Mouse (Mus musculus): ENCODE data around the gene Fli1. TPM values are rescaled to one million over a fixed set of nuclear protein-coding genes. Genes with fewer than 3 reads are reported as not detected.
A peak's percentile ranks its signal among the peaks of the same experiment; 100 is the strongest.

Gene Fli1
- polyA plus RNA-seq, 1 experiment from 2014 or later, result 24.1 TPM

GRCm38 (mm10) chr9:32494891-32495642, 47.6 kb downstream of the Fli1 start:
- Histone ChIP-seq H3K4me3 (no peak overlapping the region), H3K9me3 (no peaks in the 10 kb centered on the region), H3K4me2 (no peak overlapping the region), H3K4me1 (peaks cover 31% of the 10 kb centered on the region), H3K36me3 (no peaks in the 10 kb centered on the region), H3K27me3 (no peaks in the 10 kb centered on the region), H3K9ac (no peak overlapping the region), H3K27ac (peak overlapping the region; percentile 62)
- no peak for ATAC-seq (ENCODE audit: insufficient number of reproducible peaks, insufficient read depth, low FRiP score, low TSS enrichment, low read depth)
- 12% methylated on average over 7 of the region's 8 CpGs for WGBS

DNA sequence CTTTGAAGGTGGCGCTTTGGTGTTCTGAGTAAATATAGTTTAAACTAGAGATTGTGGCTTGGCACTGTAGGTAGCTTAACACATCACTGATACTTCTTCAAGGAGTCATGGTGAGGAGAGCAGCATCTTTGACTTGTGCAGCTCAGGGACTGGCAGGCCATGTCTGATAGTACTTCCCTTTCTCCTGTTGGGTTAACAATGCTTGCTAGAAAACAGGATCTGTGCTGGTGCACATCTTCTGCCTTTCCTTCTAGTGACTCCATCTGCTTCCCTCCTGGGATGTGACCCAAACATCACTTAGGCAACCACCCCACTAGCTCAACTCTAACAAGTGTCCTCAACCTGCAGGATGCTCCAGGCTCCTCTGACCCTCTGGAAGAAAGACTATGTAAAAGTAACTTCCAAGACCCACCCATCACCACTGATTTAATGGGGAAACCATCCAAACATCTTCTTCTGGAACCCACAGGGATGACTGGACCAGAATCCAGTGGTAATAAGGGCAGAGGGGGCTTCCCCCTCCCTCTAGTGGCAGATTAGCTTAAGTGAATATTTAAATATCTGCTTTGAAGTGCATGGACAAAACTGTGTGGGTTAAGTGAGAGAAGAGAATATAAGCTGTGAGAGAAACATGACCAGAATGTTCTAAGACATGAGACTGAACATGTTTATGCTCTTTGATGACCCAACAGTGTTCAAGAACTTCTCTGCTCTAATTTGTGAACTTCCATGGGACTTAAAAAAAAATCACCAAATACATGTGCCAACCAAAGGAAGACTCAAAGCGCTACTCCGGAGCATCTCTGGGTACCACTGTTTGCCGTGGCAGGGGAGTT, 48.9 kb downstream of the Fli1 start:
- H3K4me1 ChIP-seq, result peaks cover 28% of the 10 kb centered on the region
- H3K9ac ChIP-seq, result no peak overlapping the region
- H3K9me3 ChIP-seq, result no peaks in the 10 kb centered on the region
- no peak overlapping the region for H3K4me2 ChIP-seq
- ATAC-seq (ENCODE audit: insufficient number of reproducible peaks, insufficient read depth, low FRiP score, low TSS enrichment, low read depth), result no peak
- no peak overlapping the region; the same call in 1 of the 2 replicates for H3K27ac ChIP-seq
- WGBS, result 71% methylated on average over 4 of the region's 4 CpGs
- no peaks in the 10 kb centered on the region for H3K27me3 ChIP-seq
- no peak overlapping the region for H3K4me3 ChIP-seq
- no peaks in the 10 kb centered on the region for H3K36me3 ChIP-seq

GRCm38 (mm10) chr9:32492753-32493152, 49.9 kb downstream of the Fli1 start:
- Histone ChIP-seq H3K9ac (no peak overlapping the region), H3K9me3 (no peaks in the 10 kb centered on the region), H3K27ac (no peak overlapping the region), H3K27me3 (no peaks in the 10 kb centered on the region), H3K4me3 (no peak overlapping the region), H3K36me3 (no peaks in the 10 kb centered on the region), H3K4me1 (peaks cover 28% of the 10 kb centered on the region), H3K4me2 (no peak overlapping the region)
- WGBS, result 78% methylated on average over 2 of the region's 2 CpGs
- no peak for ATAC-seq (ENCODE audit: insufficient number of reproducible peaks, insufficient read depth, low FRiP score, low TSS enrichment, low read depth)

- Histone ChIP-seq H3K9me3 (no peaks in the 10 kb centered on the region), H3K4me3 (no peak overlapping the region), H3K9ac (no peak overlapping the region), H3K4me1 (peaks cover 26% of the 10 kb centered on the region), H3K27me3 (no peaks in the 10 kb centered on the region), H3K36me3 (no peaks in the 10 kb centered on the region), H3K27ac (no peak overlapping the region), H3K4me2 (no peak overlapping the region)
- 88% methylated on average over 2 of the region's 2 CpGs for WGBS
- no peak for ATAC-seq (ENCODE audit: insufficient number of reproducible peaks, insufficient read depth, low FRiP score, low TSS enrichment, low read depth)
Measured at GRCm38 (mm10) chr9:32491484-32491883, 51.2 kb downstream of the Fli1 start.

- Histone ChIP-seq H3K4me2 (no peak overlapping the region), H3K27me3 (no peaks in the 10 kb centered on the region), H3K9ac (no peak overlapping the region), H3K36me3 (no peaks in the 10 kb centered on the region), H3K9me3 (no peaks in the 10 kb centered on the region), H3K27ac (no peak overlapping the region), H3K4me3 (no peak overlapping the region), H3K4me1 (peaks cover 11% of the 10 kb centered on the region)
- WGBS, result 62% methylated on average over 4 of the region's 4 CpGs
- ATAC-seq (ENCODE audit: insufficient number of reproducible peaks, insufficient read depth, low FRiP score, low TSS enrichment, low read depth), result no peak
Measured at GRCm38 (mm10) chr9:32489794-32490358, 52.8 kb downstream of the Fli1 start.

DNA sequence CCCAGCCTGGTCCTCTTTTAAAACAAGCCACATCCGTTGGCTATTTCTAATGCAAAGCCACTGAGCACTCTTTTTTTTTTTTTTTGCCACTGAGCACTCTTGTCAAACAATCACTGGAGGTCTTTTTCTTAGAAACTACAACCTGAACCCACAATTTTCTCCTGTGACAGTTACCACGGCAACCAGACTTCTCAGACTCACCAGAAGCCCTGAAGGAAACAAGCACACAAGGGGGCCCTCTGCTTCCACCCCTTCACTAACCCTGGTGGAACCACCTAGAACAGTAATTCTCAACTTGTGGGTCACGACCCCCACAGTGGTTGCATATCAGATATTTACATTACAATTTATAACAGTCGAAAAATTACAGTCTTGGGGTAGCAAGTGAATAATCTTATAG, 53.3 kb downstream of the Fli1 start:
- H3K36me3 ChIP-seq, result no peaks in the 10 kb centered on the region
- H3K4me1 ChIP-seq, result peaks cover 7% of the 10 kb centered on the region; the same call in 1 of the 2 replicates
- no peaks in the 10 kb centered on the region for H3K9me3 ChIP-seq
- no peak overlapping the region for H3K4me2 ChIP-seq
- no peak overlapping the region for H3K27ac ChIP-seq
- H3K4me3 ChIP-seq, result no peak overlapping the region
- no peak for ATAC-seq (ENCODE audit: insufficient number of reproducible peaks, insufficient read depth, low FRiP score, low TSS enrichment, low read depth)
- 55% methylated on average over 4 of the region's 4 CpGs for WGBS
- H3K27me3 ChIP-seq, result no peaks in the 10 kb centered on the region
- H3K9ac ChIP-seq, result no peak overlapping the region

- ATAC-seq (ENCODE audit: insufficient number of reproducible peaks, insufficient read depth, low FRiP score, low TSS enrichment, low read depth), result no peak
- Histone ChIP-seq H3K4me1 (peaks cover 7% of the 10 kb centered on the region; the same call in 1 of the 2 replicates), H3K36me3 (no peaks in the 10 kb centered on the region), H3K9me3 (no peaks in the 10 kb centered on the region), H3K4me3 (no peak overlapping the region), H3K27me3 (no peaks in the 10 kb centered on the region), H3K9ac (no peak overlapping the region), H3K27ac (no peak overlapping the region), H3K4me2 (no peak overlapping the region)
Measured at GRCm38 (mm10) chr9:32488627-32489026, 54.0 kb downstream of the Fli1 start.

GRCm38 (mm10) chr9:32487823-32488222, 54.8 kb downstream of the Fli1 start:
- Histone ChIP-seq H3K9ac (no peak overlapping the region), H3K4me2 (no peak overlapping the region), H3K27me3 (no peaks in the 10 kb centered on the region), H3K27ac (no peak overlapping the region), H3K4me1 (peaks cover 7% of the 10 kb centered on the region; the same call in 1 of the 2 replicates), H3K9me3 (no peaks in the 10 kb centered on the region), H3K36me3 (no peaks in the 10 kb centered on the region), H3K4me3 (no peak overlapping the region)
- ATAC-seq (ENCODE audit: insufficient number of reproducible peaks, insufficient read depth, low FRiP score, low TSS enrichment, low read depth), result no peak
- 91% methylated on average over 5 of the region's 5 CpGs for WGBS

DNA sequence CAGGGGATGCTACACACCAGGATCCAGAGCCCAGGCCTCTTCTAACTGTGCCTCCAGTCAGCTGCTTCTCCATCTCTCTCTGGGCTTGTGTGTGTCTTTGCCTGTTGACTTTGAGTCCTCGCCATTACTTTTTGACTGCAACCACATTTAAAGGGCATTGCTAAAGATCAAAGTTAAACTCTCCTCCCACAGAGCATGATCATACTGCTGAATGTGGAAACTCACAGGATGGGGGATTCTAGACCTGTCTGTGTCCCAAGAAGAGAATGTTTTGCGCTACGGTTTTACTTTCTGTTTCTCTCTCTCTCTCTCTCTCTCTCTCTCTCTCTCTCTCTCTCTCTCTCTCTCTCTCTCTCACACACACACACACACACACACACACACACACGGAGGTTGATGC, 55.3 kb downstream of the Fli1 start:
- H3K27ac ChIP-seq, result no peak overlapping the region
- no peaks in the 10 kb centered on the region for H3K36me3 ChIP-seq
- ATAC-seq (ENCODE audit: insufficient number of reproducible peaks, insufficient read depth, low FRiP score, low TSS enrichment, low read depth), result no peak
- H3K4me2 ChIP-seq, result no peak overlapping the region
- H3K4me1 ChIP-seq, result peaks cover 7% of the 10 kb centered on the region; the same call in 1 of the 2 replicates
- no peaks in the 10 kb centered on the region for H3K27me3 ChIP-seq
- H3K9ac ChIP-seq, result no peak overlapping the region
- H3K9me3 ChIP-seq, result no peaks in the 10 kb centered on the region
- H3K4me3 ChIP-seq, result no peak overlapping the region
- WGBS, result 75% methylated on average over 4 of the region's 4 CpGs

- no peak overlapping the region for H3K4me2 ChIP-seq
- no peak overlapping the region for H3K27ac ChIP-seq
- peaks cover 11% of the 10 kb centered on the region for H3K36me3 ChIP-seq
- no peak for ATAC-seq (ENCODE audit: insufficient number of reproducible peaks, insufficient read depth, low FRiP score, low TSS enrichment, low read depth)
- no peaks in the 10 kb centered on the region for H3K27me3 ChIP-seq
- no peaks in the 10 kb centered on the region; the same call in 1 of the 2 replicates for H3K9me3 ChIP-seq
- H3K4me3 ChIP-seq, result no peak overlapping the region
- no peak overlapping the region for H3K9ac ChIP-seq
- 86% methylated on average over 5 of the region's 5 CpGs for WGBS
- peaks cover 22% of the 10 kb centered on the region for H3K4me1 ChIP-seq
Measured at GRCm38 (mm10) chr9:32480418-32480817, 62.2 kb downstream of the Fli1 start.

DNA sequence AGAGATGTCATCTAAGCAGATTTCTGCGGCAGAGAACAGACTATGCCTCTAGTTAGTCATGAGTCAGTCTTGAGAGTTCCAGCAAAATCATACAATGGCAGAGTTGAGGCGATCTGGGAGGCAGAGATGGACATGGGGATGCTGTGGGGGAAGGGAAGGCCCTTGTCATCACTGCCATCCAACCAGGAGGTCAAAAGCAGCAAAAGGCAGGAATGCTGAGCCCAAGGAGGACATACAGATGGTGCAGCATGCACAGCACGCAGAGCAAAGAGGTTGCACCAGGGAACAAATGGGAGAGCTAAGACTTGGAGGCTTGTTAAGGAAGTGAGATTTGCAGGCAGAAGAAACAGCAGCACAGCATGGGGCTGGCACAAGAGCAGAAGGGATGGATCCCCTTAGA, 63.9 kb downstream of the Fli1 start:
- H3K9ac ChIP-seq, result no peak overlapping the region
- H3K4me1 ChIP-seq, result peaks cover 22% of the 10 kb centered on the region
- ATAC-seq (ENCODE audit: insufficient number of reproducible peaks, insufficient read depth, low FRiP score, low TSS enrichment, low read depth), result no peak
- no peak overlapping the region for H3K27ac ChIP-seq
- no peaks in the 10 kb centered on the region for H3K27me3 ChIP-seq
- peaks cover 23% of the 10 kb centered on the region for H3K36me3 ChIP-seq
- 70% methylated on average over 3 of the region's 3 CpGs for WGBS
- no peaks in the 10 kb centered on the region; the same call in 1 of the 2 replicates for H3K9me3 ChIP-seq
- no peak overlapping the region for H3K4me2 ChIP-seq
- no peak overlapping the region for H3K4me3 ChIP-seq
